Mouse (Mus musculus) midbrain, embryonic 11.5 days (tissue): ENCODE measurements around the gene Zfyve27. TPM values are rescaled to one million over a fixed set of nuclear protein-coding genes. Genes with fewer than 3 reads are reported as not detected.

ENCODE experiments used
- ATAC-seq: fragments of 200-750 bp; cut with Nextera tagmentation; 2 replicates; pipeline ENCODE4 v1.8.0; 2017; ENCODE audit warnings: moderate TSS enrichment, moderate library complexity; ENCODE audit not compliant: low FRiP score
- DNase-seq: peaks from one replicate; pipeline ENCODE4 v3.0.0; 2015; ENCODE audit warnings: low spot score; ENCODE audit errors: missing footprints
- H3K27ac ChIP-seq: fragments of 300-500 bp; sonication (generic); 2 replicates; pipeline ENCODE4 v1.5.1; 2014; ENCODE audit warnings: low read depth, low read length
- H3K27me3 ChIP-seq: fragments of 300-500 bp; sonication (generic); 2 replicates; pipeline ENCODE4 v1.6.1; 2014; ENCODE audit warnings: mild to moderate bottlenecking, low read length, moderate library complexity, mixed read lengths; ENCODE audit not compliant: control insufficient read depth, insufficient read depth
- H3K36me3 ChIP-seq: fragments of 300-500 bp; sonication (generic); 2 replicates; pipeline ENCODE4 v1.6.1; 2014; ENCODE audit warnings: mild to moderate bottlenecking, low read length, moderate library complexity, mixed read lengths; ENCODE audit not compliant: control insufficient read depth, insufficient read depth
- H3K4me1 ChIP-seq: fragments of 300-500 bp; sonication (generic); 2 replicates; pipeline ENCODE4 v1.6.1; 2014; ENCODE audit warnings: low read length; ENCODE audit not compliant: control insufficient read depth, insufficient read depth
- H3K4me2 ChIP-seq: fragments of 300-500 bp; sonication (generic); 2 replicates; pipeline ENCODE4 v1.6.1; 2014; ENCODE audit warnings: mild to moderate bottlenecking, moderate library complexity
- H3K4me3 ChIP-seq: fragments of 300-500 bp; sonication (generic); 2 replicates; pipeline ENCODE4 v1.5.1; 2014; ENCODE audit warnings: low read depth, low read length
- H3K9ac ChIP-seq: fragments of 300-500 bp; sonication (generic); 2 replicates; pipeline ENCODE4 v1.6.1; 2014; ENCODE audit warnings: low read length
- H3K9me3 ChIP-seq: fragments of 300-500 bp; sonication (generic); 2 replicates; pipeline ENCODE4 v1.6.1; 2016; ENCODE audit warnings: low read length; ENCODE audit not compliant: control insufficient read depth
- WGBS: fragments of 180-500 bp; shearing (Covaris S2); extraction: QIAGEN DNeasy Blood & Tissue Kit; methylation state at CpG from one replicate; pipeline ENCODE4 v1.1.7; 2014; 5-methylcytosine and 5-hydroxymethylcytosine counted together
- polyA plus RNA-seq: library from polyadenylated mRNA; unstranded; fragments of >200 nt; fragmentation: Nextera tagmentation; extraction: Ambion mirVana; gene quantifications from 2 replicates; pipeline ENCODE4 v1.2.1, GENCODE M21; 2014

Gene Zfyve27
- polyA plus RNA-seq, 1 experiment from 2014 or later: 15.6 TPM

GRCm38 (mm10) chr19:42146276-42147010 lies 17.3 kb upstream of the Zfyve27 start:
- no peak for DNase-seq
- Histone ChIP-seq H3K27me3 (peaks cover 28% of the 10 kb centered on the region), H3K4me1 (peaks cover 5% of the 10 kb centered on the region), H3K27ac (no peak overlapping the region), H3K4me3 (no peak overlapping the region), H3K36me3 (no peaks in the 10 kb centered on the region), H3K9me3 (no peaks in the 10 kb centered on the region), H3K9ac (no peak overlapping the region), H3K4me2 (no peak overlapping the region)
- ATAC-seq: 0 out of 2 replicates have a peak, but pooled peaks have one; percentile 8
- WGBS: 90% methylated on average over 9 of the region's 9 CpGs

DNA sequence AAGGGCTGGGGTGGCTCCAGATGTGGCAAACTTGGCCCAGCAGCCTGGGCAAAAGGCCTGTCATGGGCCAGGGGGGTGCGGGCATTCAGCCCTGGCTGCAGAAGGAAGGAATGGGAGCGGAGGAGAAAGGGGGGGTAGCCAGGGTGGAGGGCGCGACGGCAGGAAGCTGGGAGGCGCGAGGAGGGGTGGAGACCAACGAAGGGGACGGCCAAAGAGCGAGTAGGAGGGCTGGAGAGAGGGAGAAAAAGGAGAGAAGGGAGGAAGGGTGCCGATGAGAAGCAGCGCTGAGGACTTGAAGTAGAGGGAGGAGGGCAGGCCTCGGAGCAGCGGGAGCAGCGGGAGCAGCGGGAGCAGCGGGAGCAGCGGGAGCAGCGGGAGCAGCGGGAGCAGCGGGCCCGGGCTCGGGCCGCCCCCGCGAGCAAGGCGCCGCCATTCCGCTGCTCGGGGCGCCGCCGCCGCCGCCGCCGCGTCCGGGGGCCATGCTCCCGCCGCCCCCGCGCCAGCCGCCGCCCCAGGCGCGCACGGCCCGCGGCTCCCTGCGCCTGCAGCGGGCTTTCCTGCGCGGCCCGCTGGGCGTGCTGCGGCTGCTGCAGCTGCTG lies 16.5 kb upstream of the Zfyve27 start, which contains the start of gene Marveld1:
Gene Marveld1 (plus strand): TSS at position 231 of the 599 bp plus-strand sequence.
- H3K9me3 ChIP-seq: no peaks in the 10 kb centered on the region
- H3K36me3 ChIP-seq: no peaks in the 10 kb centered on the region
- H3K27ac ChIP-seq: no peak within 1 kb of the TSS
- peak; percentile 92 for DNase-seq
- H3K4me2 ChIP-seq: peak within 1 kb of the TSS; percentile 81
- ATAC-seq: peak; percentile 42; the same call in 1 of the 2 replicates
- peak within 1 kb of the TSS; percentile 73 for H3K9ac ChIP-seq
- H3K4me3 ChIP-seq: peak within 1 kb of the TSS; percentile 59
- H3K27me3 ChIP-seq: peaks cover 28% of the 10 kb centered on the region
- peaks cover 5% of the 10 kb centered on the region for H3K4me1 ChIP-seq
- under 1% methylated on average over 40 of the region's 57 CpGs for WGBS

DNA sequence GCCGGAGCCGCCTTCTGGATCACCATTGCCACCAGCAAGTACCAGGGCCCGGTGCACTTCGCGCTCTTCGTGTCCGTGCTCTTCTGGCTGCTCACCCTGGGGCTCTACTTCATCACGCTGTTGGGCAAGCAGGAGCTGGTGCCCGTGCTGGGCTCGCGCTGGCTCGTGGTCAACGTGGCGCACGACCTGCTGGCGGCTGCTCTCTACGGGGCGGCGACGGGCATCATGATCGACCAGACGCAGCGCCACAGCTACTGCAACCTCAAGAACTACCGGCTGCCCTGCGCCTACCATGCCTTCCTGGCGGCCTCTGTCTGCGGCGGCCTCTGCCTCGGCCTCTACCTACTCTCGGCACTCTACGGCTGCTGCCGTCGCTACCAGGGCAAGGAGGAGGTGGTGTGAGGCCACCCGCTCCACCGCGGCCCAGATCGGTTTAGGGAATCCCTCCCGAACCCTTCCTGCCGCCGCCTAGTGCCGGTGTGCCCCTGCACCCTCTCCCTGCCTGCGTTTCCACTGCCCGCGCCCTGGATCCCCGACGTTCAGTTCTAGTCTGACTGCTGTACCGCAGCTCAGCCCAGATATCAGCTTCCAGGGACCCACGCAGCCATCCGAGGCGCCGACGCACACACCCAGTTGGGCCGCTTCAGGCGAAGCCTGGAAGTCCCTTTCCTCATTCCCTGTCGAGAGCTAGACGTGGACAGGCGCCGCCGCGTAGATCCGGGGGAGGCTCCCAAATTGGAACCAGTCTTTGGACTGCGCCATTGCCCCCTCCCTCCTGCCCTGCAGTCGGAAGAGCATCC lies 15.8 kb upstream of the Zfyve27 start:
- peak overlapping the region; percentile 81 for H3K4me2 ChIP-seq

DNA sequence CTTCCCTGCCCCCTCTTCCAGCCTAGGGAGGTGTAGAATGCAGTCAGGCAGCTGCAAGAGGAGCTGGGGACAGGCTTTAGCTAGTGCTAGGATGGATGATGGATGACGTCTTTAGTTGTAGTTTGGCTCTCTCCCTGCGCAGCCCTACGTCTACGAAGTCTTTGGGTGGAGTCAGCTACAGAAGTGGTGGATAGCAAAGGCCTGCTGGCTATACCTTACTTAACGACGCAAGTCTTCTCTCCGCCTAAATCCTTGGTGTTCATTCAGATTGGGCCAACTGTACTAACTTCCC lies 15.2 kb upstream of the Zfyve27 start:
- 20% methylated on average over 7 of the region's 7 CpGs for WGBS
- no peak overlapping the region for H3K27ac ChIP-seq

More for the DNA sequence above, 15.8 kb upstream of the Zfyve27 start:
- H3K9ac ChIP-seq: peak overlapping the region; percentile 73
- H3K27me3 ChIP-seq: peaks cover 28% of the 10 kb centered on the region
- peak; percentile 96 for DNase-seq
- no peaks in the 10 kb centered on the region for H3K9me3 ChIP-seq
- peaks cover 5% of the 10 kb centered on the region for H3K4me1 ChIP-seq
- peak overlapping the region; percentile 59 for H3K4me3 ChIP-seq
- peak; percentile 41; the same call in 1 of the 2 replicates for ATAC-seq
- under 1% methylated on average over 63 of the region's 63 CpGs for WGBS
- H3K27ac ChIP-seq: no peak overlapping the region
- no peaks in the 10 kb centered on the region for H3K36me3 ChIP-seq

GRCm38 (mm10) chr19:42151990-42152389 lies 11.8 kb upstream of the Zfyve27 start:
- Histone ChIP-seq H3K4me1 (peaks cover 5% of the 10 kb centered on the region), H3K9ac (no peak overlapping the region), H3K9me3 (no peaks in the 10 kb centered on the region), H3K4me2 (no peak overlapping the region), H3K4me3 (no peak overlapping the region), H3K27me3 (peaks cover 18% of the 10 kb centered on the region), H3K36me3 (no peaks in the 10 kb centered on the region), H3K27ac (no peak overlapping the region)
- DNase-seq: peak; percentile 98
- 0 out of 2 replicates have a peak, but pooled peaks have one; percentile 41 for ATAC-seq
- WGBS: 10% methylated on average over 6 of the region's 6 CpGs

More for the DNA sequence above, 15.2 kb upstream of the Zfyve27 start:
- Histone ChIP-seq H3K4me1 (peaks cover 5% of the 10 kb centered on the region), H3K36me3 (no peaks in the 10 kb centered on the region), H3K4me3 (peak overlapping the region; percentile 59), H3K27me3 (peaks cover 28% of the 10 kb centered on the region), H3K9ac (peak overlapping the region; percentile 73; the same call in 1 of the 2 replicates), H3K4me2 (peak overlapping the region; percentile 81), H3K9me3 (no peaks in the 10 kb centered on the region)
- DNase-seq (no peak), ATAC-seq (no peak)

DNA sequence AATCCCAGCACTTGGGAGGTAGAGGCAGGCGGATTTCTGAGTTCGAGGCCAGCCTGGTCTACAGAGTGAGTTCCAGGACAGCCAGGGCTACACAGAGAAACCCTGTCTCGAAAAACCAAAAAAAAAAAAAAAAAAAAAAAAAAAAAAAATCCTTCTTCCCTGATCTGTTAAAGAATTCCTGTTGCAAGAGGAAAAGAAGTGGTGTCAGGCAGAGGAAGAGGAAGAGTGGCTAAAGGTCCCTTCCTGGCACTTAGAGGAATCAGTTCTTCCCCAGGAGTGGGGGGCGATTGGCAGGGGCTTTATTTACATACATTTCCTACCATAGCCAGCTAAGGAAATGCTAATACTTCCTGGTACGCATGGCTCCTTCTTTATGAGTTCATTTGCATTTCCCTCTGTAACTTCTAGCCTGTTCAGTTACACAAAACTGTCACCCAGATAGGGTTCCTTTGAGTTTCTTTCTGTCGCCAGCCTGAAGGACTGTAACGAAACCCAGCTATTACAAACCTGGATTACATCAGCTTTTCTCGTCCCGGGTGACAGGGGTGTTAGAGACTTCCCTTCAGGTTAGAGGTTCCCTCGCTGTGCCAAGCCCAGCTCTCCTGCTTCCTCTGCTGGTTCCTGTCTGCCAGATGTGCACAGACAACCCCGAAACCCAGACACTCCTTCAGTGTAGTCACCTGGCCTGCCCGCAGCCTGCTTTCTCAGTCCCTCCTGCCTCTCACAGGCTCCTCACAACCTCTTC lies 6.1 kb upstream of the Zfyve27 start:
- no peaks in the 10 kb centered on the region for H3K9me3 ChIP-seq
- no peak overlapping the region for H3K4me3 ChIP-seq
- ATAC-seq (no peak), DNase-seq (no peak)
- no peaks in the 10 kb centered on the region for H3K36me3 ChIP-seq
- H3K27me3 ChIP-seq: no peaks in the 10 kb centered on the region
- 77% methylated on average over 12 of the region's 12 CpGs for WGBS
- no peaks in the 10 kb centered on the region for H3K4me1 ChIP-seq
- H3K9ac ChIP-seq: no peak overlapping the region
- peak overlapping the region; percentile 57 for H3K27ac ChIP-seq
- H3K4me2 ChIP-seq: no peak overlapping the region

DNA sequence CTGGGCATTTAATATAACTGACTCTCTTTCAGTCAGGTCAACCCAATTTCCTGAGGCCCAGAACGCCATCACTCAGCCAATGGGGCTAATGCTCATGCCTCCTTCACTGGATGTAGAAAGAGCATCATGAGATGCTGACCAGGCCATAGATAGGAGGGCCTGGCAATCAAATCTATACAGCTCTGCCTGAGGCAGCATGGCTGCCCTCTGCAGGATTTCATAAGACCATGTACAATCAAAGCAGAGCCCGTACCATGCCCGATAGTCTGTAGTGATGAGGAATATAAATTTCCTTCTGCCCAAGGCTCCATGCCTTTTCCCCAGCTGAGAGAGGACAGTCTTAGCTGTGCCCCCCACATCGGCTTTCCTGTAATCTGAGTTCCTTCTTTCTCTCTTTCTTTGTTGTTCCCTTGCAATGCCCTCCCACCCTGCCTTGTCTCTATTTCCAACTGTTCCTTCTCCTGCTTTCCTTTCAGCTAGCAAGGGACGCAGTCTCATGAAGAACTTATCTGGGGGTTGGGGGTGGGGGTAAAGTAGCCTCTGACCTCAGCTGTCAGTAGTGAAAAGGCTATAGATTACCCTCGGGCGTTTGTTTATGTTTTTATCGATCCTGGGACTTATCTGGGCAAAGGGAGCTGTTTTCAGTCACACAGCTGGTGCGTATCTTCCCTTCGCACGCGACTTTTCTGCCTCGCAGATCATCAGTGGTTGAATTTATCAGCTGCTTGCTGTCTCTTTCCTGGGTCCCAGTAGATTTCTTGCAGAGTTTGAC lies 5.3 kb upstream of the Zfyve27 start:
- peak overlapping the region; percentile 57 for H3K27ac ChIP-seq
- DNase-seq: no peak

DNA sequence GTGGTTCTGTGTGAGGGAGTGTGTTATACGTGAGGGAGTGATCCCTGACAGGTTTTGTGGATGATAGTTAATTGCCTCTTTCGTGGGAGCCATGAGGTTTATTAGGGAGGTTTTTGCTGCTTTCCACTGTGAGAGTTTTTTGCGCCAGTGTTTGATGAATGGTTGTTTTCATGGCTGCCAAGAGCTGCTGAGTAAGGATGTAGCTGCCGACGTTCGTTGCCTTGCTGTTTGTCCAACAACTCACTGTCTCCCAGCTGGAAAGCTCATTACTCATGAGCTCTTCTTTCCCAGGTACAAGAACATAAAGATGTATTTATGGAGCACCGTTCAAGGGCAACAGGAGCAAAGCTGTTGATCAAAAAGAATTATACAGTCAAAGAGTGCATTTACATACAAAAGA lies 437 bp downstream of the Zfyve27 start:
- no peaks in the 10 kb centered on the region for H3K9me3 ChIP-seq
- 74% methylated on average over 7 of the region's 7 CpGs for WGBS
- H3K4me3 ChIP-seq: no peak overlapping the region
- no peaks in the 10 kb centered on the region for H3K4me1 ChIP-seq
- no peak overlapping the region for H3K27ac ChIP-seq
- H3K36me3 ChIP-seq: no peaks in the 10 kb centered on the region
- DNase-seq (no peak), ATAC-seq (no peak)
- H3K27me3 ChIP-seq: no peaks in the 10 kb centered on the region
- no peak overlapping the region for H3K4me2 ChIP-seq
- H3K9ac ChIP-seq: no peak overlapping the region

More for the DNA sequence above, 5.3 kb upstream of the Zfyve27 start:
- WGBS: 64% methylated on average over 13 of the region's 13 CpGs
- Histone ChIP-seq H3K36me3 (no peaks in the 10 kb centered on the region), H3K4me1 (no peaks in the 10 kb centered on the region), H3K4me3 (no peak overlapping the region), H3K9me3 (no peaks in the 10 kb centered on the region), H3K4me2 (no peak overlapping the region), H3K27me3 (no peaks in the 10 kb centered on the region), H3K9ac (no peak overlapping the region)
- ATAC-seq: 0 out of 2 replicates have a peak, but pooled peaks have one; percentile 14
